Comparison of ENCODE assay signal across 21 mouse cellular contexts in genomic region chr4:150388518-150388917, GRCm38 (mm10).
"Had no signal": no experiment of that assay in that cellular context is flagged by ENCODE, and none has a peak within 500 bp of the region (broad histone marks: within the 10 kb centered on the region; RNA-seq: fewer than 3 reads in every experiment).

No protein-coding gene starts in this region.

- H3K4me3 ChIP-seq: layer of hippocampus, adult 2 months; limb, embryonic 15.5 days; megakaryocyte, embryonic 14.5 days; midbrain, embryonic 10.5 days; midbrain, embryonic 13.5 days; neural tube, embryonic 12.5 days; neural tube, embryonic 15.5 days; stomach, embryonic 15.5 days had no signal

- ATAC-seq: intestine, postnatal 0 days; liver, postnatal 0 days; midbrain, embryonic 13.5 days had no signal

- DNase-seq: kidney, adult 2 months; kidney, postnatal 25 days; layer of hippocampus, adult 9-11 months; liver, postnatal 0 days; right cerebral cortex, adult 18-20 months; right cerebral cortex, postnatal 14 days; spleen, adult 18-20 months; thymus, postnatal 25 days had no signal

- H3K4me2 ChIP-seq: limb, embryonic 15.5 days; liver, embryonic 11.5 days; midbrain, embryonic 13.5 days; neural tube, embryonic 12.5 days; neural tube, embryonic 15.5 days; stomach, embryonic 15.5 days had no signal

- H3K36me3 ChIP-seq: limb, embryonic 15.5 days; neural tube, embryonic 15.5 days; stomach, embryonic 15.5 days had no signal

- H3K27ac ChIP-seq: kidney, postnatal 0 days; layer of hippocampus, adult 2 months; limb, embryonic 15.5 days; liver, embryonic 14.5 days; macrophage; midbrain, embryonic 10.5 days; midbrain, embryonic 13.5 days; neural tube, embryonic 12.5 days; neural tube, embryonic 15.5 days; stomach, embryonic 15.5 days had no signal

- H3K9ac ChIP-seq: limb, embryonic 15.5 days; liver, embryonic 14.5 days; liver, postnatal 0 days; midbrain, embryonic 13.5 days; neural tube, embryonic 12.5 days; neural tube, embryonic 15.5 days; stomach, embryonic 15.5 days had no signal

- H3K9me3 ChIP-seq: limb, embryonic 15.5 days; megakaryocyte, embryonic 14.5 days; midbrain, embryonic 10.5 days; midbrain, embryonic 13.5 days; neural tube, embryonic 12.5 days; neural tube, embryonic 15.5 days; stomach, embryonic 15.5 days had no signal

- H3K27me3 ChIP-seq: limb, embryonic 15.5 days; megakaryocyte, embryonic 14.5 days; midbrain, embryonic 13.5 days; neural tube, embryonic 12.5 days; neural tube, embryonic 15.5 days; stomach, embryonic 15.5 days had no signal
